Mouse (Mus musculus) midbrain, embryonic 11.5 days (tissue): Measurements from ENCODE around the gene Elobl. TPM values are rescaled to one million over a fixed set of nuclear protein-coding genes. Genes with fewer than 3 reads are reported as not detected.
A peak's percentile ranks its signal among the peaks of the same experiment; 100 is the strongest.

Source experiments
- ATAC-seq: fragments of 200-750 bp; cut with Nextera tagmentation; 2 replicates; pipeline ENCODE4 v1.8.0; 2017; ENCODE audit warnings: moderate TSS enrichment, moderate library complexity; ENCODE audit not compliant: low FRiP score
- DNase-seq: peaks from one replicate; pipeline ENCODE4 v3.0.0; 2015; ENCODE audit warnings: low spot score; ENCODE audit errors: missing footprints
- H3K27ac ChIP-seq: fragments of 300-500 bp; sonication (generic); 2 replicates; pipeline ENCODE4 v1.5.1; 2014; ENCODE audit warnings: low read depth, low read length
- H3K27me3 ChIP-seq: fragments of 300-500 bp; sonication (generic); 2 replicates; pipeline ENCODE4 v1.6.1; 2014; ENCODE audit warnings: mild to moderate bottlenecking, low read length, moderate library complexity, mixed read lengths; ENCODE audit not compliant: control insufficient read depth, insufficient read depth
- H3K36me3 ChIP-seq: fragments of 300-500 bp; sonication (generic); 2 replicates; pipeline ENCODE4 v1.6.1; 2014; ENCODE audit warnings: mild to moderate bottlenecking, low read length, moderate library complexity, mixed read lengths; ENCODE audit not compliant: control insufficient read depth, insufficient read depth
- H3K4me1 ChIP-seq: fragments of 300-500 bp; sonication (generic); 2 replicates; pipeline ENCODE4 v1.6.1; 2014; ENCODE audit warnings: low read length; ENCODE audit not compliant: control insufficient read depth, insufficient read depth
- H3K4me2 ChIP-seq: fragments of 300-500 bp; sonication (generic); 2 replicates; pipeline ENCODE4 v1.6.1; 2014; ENCODE audit warnings: mild to moderate bottlenecking, moderate library complexity
- H3K4me3 ChIP-seq: fragments of 300-500 bp; sonication (generic); 2 replicates; pipeline ENCODE4 v1.5.1; 2014; ENCODE audit warnings: low read depth, low read length
- H3K9ac ChIP-seq: fragments of 300-500 bp; sonication (generic); 2 replicates; pipeline ENCODE4 v1.6.1; 2014; ENCODE audit warnings: low read length
- H3K9me3 ChIP-seq: fragments of 300-500 bp; sonication (generic); 2 replicates; pipeline ENCODE4 v1.6.1; 2016; ENCODE audit warnings: low read length; ENCODE audit not compliant: control insufficient read depth
- WGBS: fragments of 180-500 bp; shearing (Covaris S2); extraction: QIAGEN DNeasy Blood & Tissue Kit; methylation state at CpG from one replicate; pipeline ENCODE4 v1.1.7; 2014; 5-methylcytosine and 5-hydroxymethylcytosine counted together
- polyA plus RNA-seq: library from polyadenylated mRNA; unstranded; fragments of >200 nt; fragmentation: Nextera tagmentation; extraction: Ambion mirVana; gene quantifications from 2 replicates; pipeline ENCODE4 v1.2.1, GENCODE M21; 2014

The Elobl gene
- polyA plus RNA-seq, 1 experiment from 2014 or later, result not detected

- Histone ChIP-seq H3K4me2 (no peak overlapping the region), H3K4me3 (no peak overlapping the region), H3K9ac (no peak overlapping the region), H3K27me3 (no peaks in the 10 kb centered on the region), H3K36me3 (0 out of 2 replicates have a peak, but pooled peaks cover 6% of the 10 kb centered on the region), H3K4me1 (no peaks in the 10 kb centered on the region), H3K27ac (no peak overlapping the region), H3K9me3 (no peaks in the 10 kb centered on the region; the same call in 1 of the 2 replicates)
- peak; percentile 56 for DNase-seq
- no peak for ATAC-seq
- 91% methylated on average over 19 of the region's 19 CpGs for WGBS
Observed at GRCm38 (mm10) chr11:88934089-88935000, 32.4 kb downstream of the Elobl start.

- 96% methylated on average over 9 of the region's 9 CpGs for WGBS
- no peak overlapping the region for H3K9ac ChIP-seq
- DNase-seq (peak; percentile 56), ATAC-seq (no peak)
- no peak overlapping the region for H3K27ac ChIP-seq
- no peaks in the 10 kb centered on the region for H3K27me3 ChIP-seq
- no peaks in the 10 kb centered on the region for H3K9me3 ChIP-seq
- H3K4me3 ChIP-seq, result no peak overlapping the region
- no peaks in the 10 kb centered on the region for H3K4me1 ChIP-seq
- 0 out of 2 replicates have a peak, but pooled peaks cover 4% of the 10 kb centered on the region for H3K36me3 ChIP-seq
- H3K4me2 ChIP-seq, result no peak overlapping the region
Observed at GRCm38 (mm10) chr11:88933030-88933429, 33.7 kb downstream of the Elobl start.

DNA sequence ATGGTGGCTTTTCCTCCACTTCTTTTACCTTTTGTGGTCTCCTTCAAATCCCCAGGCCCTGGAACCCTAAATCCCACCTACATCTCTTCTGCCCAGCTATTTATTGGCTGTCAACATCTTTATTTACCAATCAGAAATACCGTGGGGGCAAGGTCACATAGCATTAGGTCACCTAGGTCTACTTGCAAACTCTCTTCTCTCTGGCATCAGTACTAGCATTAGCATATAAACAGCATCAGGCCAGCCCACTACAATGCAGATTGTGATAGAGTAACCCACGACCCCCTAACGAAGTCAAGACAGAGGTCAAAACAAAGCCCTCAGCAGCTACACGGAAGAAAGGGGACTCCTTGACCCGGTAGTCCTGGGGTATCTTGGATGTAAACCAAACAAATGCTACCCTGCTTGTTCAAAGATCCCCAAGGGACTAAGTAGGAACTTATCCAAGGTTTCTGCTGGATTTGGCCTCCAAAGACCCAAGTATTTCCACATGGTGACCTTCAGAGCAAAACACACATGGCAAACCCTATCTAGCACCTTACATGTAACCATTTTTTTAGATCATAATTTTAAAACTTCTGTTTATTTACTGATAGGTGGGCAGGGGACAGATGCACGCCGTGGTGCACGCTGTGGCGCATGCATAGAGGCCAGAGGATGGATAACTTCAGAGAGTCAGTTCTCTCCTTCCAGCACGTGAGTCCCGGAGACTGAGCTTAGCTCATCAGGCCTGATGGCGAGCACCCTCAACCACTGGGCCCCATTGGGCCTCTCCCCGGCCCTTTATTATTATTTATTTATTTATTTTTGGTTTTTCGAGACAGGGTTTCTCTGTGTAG lies 34.8 kb downstream of the Elobl start:
- WGBS, result 70% methylated on average over 14 of the region's 14 CpGs
- Histone ChIP-seq H3K4me2 (no peak overlapping the region), H3K27ac (no peak overlapping the region), H3K4me3 (no peak overlapping the region), H3K36me3 (peaks cover 6% of the 10 kb centered on the region; the same call in 1 of the 2 replicates), H3K9me3 (no peaks in the 10 kb centered on the region), H3K27me3 (no peaks in the 10 kb centered on the region), H3K9ac (no peak overlapping the region), H3K4me1 (no peaks in the 10 kb centered on the region)
- DNase-seq (peak; percentile 77), ATAC-seq (no peak)

GRCm38 (mm10) chr11:88926566-88926965 lies 40.2 kb downstream of the Elobl start:
- WGBS, result 85% methylated on average over 5 of the region's 5 CpGs
- H3K4me1 ChIP-seq, result no peaks in the 10 kb centered on the region
- no peak for ATAC-seq
- no peak overlapping the region for H3K4me2 ChIP-seq
- peaks cover 12% of the 10 kb centered on the region; the same call in 1 of the 2 replicates for H3K36me3 ChIP-seq
- H3K27ac ChIP-seq, result no peak overlapping the region
- H3K9ac ChIP-seq, result no peak overlapping the region
- H3K4me3 ChIP-seq, result no peak overlapping the region
- no peaks in the 10 kb centered on the region for H3K27me3 ChIP-seq
- no peaks in the 10 kb centered on the region for H3K9me3 ChIP-seq
- peak; percentile 51 for DNase-seq

Other genes with a start within 250 kb of the Elobl start
- 25.7 and 27.0 TPM in 2 replicates for gene Msi2, start 248.4 kb downstream of the Elobl start, polyA plus RNA-seq
- 13.0 and 13.6 TPM in 2 replicates for gene Akap1, start 102.3 kb downstream of the Elobl start, polyA plus RNA-seq
- 74.2 and 76.7 TPM in 2 replicates for gene Scpep1, start 11.5 kb downstream of the Elobl start, polyA plus RNA-seq
- 24.2 and 24.5 TPM in 2 replicates for gene Coil, start 3.3 kb upstream of the Elobl start, polyA plus RNA-seq
- 2.9 TPM in 2 replicates for gene Trim25, start 32.4 kb upstream of the Elobl start, polyA plus RNA-seq
- gene Dgke, start 99.9 kb upstream of the Elobl start, polyA plus RNA-seq, result 4.1 and 4.6 TPM in 2 replicates
- not detected in 2 replicates for gene Gm525, start 106.9 kb upstream of the Elobl start, polyA plus RNA-seq